In the genomic region with DNA sequence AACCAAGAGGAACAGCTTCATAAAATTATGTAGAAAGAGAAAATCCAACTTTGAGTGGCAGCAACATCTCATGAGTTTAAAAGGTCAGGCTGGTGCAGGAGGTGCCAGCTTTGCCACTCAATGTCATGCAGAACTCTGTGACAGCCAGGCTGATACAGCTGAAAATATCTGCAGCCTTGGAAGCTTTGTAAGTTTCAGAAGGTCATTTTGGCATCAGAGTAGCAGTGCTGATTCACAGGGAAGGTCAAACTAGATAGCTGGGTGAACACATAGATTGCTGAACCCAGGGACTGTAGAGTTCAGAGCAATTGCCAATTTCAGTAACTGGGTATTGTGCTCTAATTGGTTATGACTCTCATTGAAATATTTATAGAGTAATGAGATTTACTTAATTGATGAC, we compare ENCODE assay signal across 15 mouse cellular contexts. TPM values are rescaled to one million over a fixed set of nuclear protein-coding genes. Genes with fewer than 3 reads are reported as not detected.
DNase-seq lines count a peak whose midpoint lies in the region; ATAC-seq and TF ChIP-seq lines count a peak whose summit lies in the region.
"Had no signal": no experiment of that assay in that cellular context is flagged by ENCODE, and none has a peak within 500 bp of the region (broad histone marks: within the 10 kb centered on the region; RNA-seq: fewer than 3 reads in every experiment).

No protein-coding gene starts in this region.

- DNase-seq in gastrocnemius, adult 2 months: peak; percentile 67
- DNase-seq in gastrocnemius, postnatal 36 days: no peak
- peak; percentile 18 for DNase-seq in testis, postnatal 14 days (ENCODE audit: low spot score)
- DNase-seq in testis, postnatal 10 days (ENCODE audit: low spot score): no peak
- peak; percentile 85 for DNase-seq in heart, postnatal 0 days (ENCODE audit: low spot score)
- no peak for DNase-seq in layer of hippocampus, postnatal 25 days (ENCODE audit: extremely low spot score in 1 of 2, low spot score in 1 of 2)
- DNase-seq in forebrain, postnatal 0 days: no peak
- DNase-seq: kidney, adult 18-20 months; right cerebral cortex, postnatal 14 days had no signal

- H3K36me3 ChIP-seq in heart, postnatal 0 days (replicated peaks; ENCODE audit: control insufficient read depth, insufficient read depth, low read length): no peaks in the 10 kb centered on the region
- H3K36me3 ChIP-seq in forebrain, postnatal 0 days (ENCODE audit: insufficient read depth): no peaks in the 10 kb centered on the region
- H3K36me3 ChIP-seq: embryonic facial prominence, embryonic 10.5 days; limb, embryonic 13.5 days; midbrain, embryonic 10.5 days had no signal

- H3K9ac ChIP-seq in heart, postnatal 0 days (replicated peaks; ENCODE audit: low read depth, low read length): no peak overlapping the region
- H3K9ac ChIP-seq in forebrain, postnatal 0 days: no peak overlapping the region
- H3K9ac ChIP-seq: limb, embryonic 13.5 days had no signal

- peak; percentile 68 for TF ChIP-seq EP300 in heart, postnatal 0 days (IDR thresholded peaks at IDR 0.05; ENCODE audit: low read depth)

- peak; percentile 88 for ATAC-seq in heart, postnatal 0 days (ENCODE audit: insufficient read depth, low read depth)
- no peak for ATAC-seq in forebrain, postnatal 0 days
- ATAC-seq in granulocyte monocyte progenitor cell, adult 5-6 weeks (replicated peaks; ENCODE audit: poor library complexity, severe bottlenecking): no peak

- H3K4me1 ChIP-seq in heart, postnatal 0 days (ENCODE audit: control insufficient read depth, insufficient read depth): peaks cover 54% of the 10 kb centered on the region
- no peaks in the 10 kb centered on the region for H3K4me1 ChIP-seq in forebrain, postnatal 0 days (ENCODE audit: insufficient read depth)

- TF ChIP-seq CTCF in gastrocnemius, adult 2 months (IDR thresholded peaks at IDR 0.05): no peak
- TF ChIP-seq CTCF in heart, postnatal 0 days (IDR thresholded peaks at IDR 0.05; ENCODE audit: low read depth): no peak
- TF ChIP-seq CTCF in forebrain, postnatal 0 days (IDR thresholded peaks at IDR 0.05; ENCODE audit: low read depth): no peak

- no peaks in the 10 kb centered on the region for H3K9me3 ChIP-seq in heart, postnatal 0 days (replicated peaks; ENCODE audit: control insufficient read depth, low read length)
- no peaks in the 10 kb centered on the region for H3K9me3 ChIP-seq in forebrain, postnatal 0 days (ENCODE audit: low read length)
- H3K9me3 ChIP-seq: embryonic facial prominence, embryonic 10.5 days; limb, embryonic 13.5 days; midbrain, embryonic 10.5 days had no signal

- H3K27ac ChIP-seq in gastrocnemius, adult 2 months: peak overlapping the region; percentile 99
- H3K27ac ChIP-seq in heart, postnatal 0 days (ENCODE audit: low read depth): peak overlapping the region; percentile 88
- H3K27ac ChIP-seq in forebrain, postnatal 0 days (ENCODE audit: low read depth, low read length): no peak overlapping the region
- H3K27ac ChIP-seq: limb, embryonic 13.5 days; midbrain, embryonic 10.5 days had no signal

- peak overlapping the region; percentile 54 for H3K4me3 ChIP-seq in gastrocnemius, adult 2 months
- no peak overlapping the region for H3K4me3 ChIP-seq in heart, postnatal 0 days (ENCODE audit: low read depth, low read length)
- H3K4me3 ChIP-seq in forebrain, postnatal 0 days (ENCODE audit: low read depth, low read length): no peak overlapping the region
- H3K4me3 ChIP-seq: embryonic facial prominence, embryonic 10.5 days; layer of hippocampus, adult 2 months; limb, embryonic 13.5 days; midbrain, embryonic 10.5 days had no signal

- no peaks in the 10 kb centered on the region for H3K27me3 ChIP-seq in heart, postnatal 0 days (ENCODE audit: control insufficient read depth, insufficient read depth, low read length)
- no peaks in the 10 kb centered on the region for H3K27me3 ChIP-seq in forebrain, postnatal 0 days (ENCODE audit: insufficient read depth, low read length)
- H3K27me3 ChIP-seq: limb, embryonic 13.5 days; Patski had no signal

- intact Hi-C loops in gastrocnemius, adult 2 months (cut with DNase I): no loop called here
- intact Hi-C loops in gastrocnemius, postnatal 36 days (cut with DNase I): loop anchor here (5.0 kb wide), 1 partner anchor 97 kb away; no protein-coding TSS in a partner anchor

- no peak overlapping the region for H3K4me2 ChIP-seq in heart, postnatal 0 days (ENCODE audit: low read depth, low read length)
- H3K4me2 ChIP-seq in forebrain, postnatal 0 days (ENCODE audit: low read depth): no peak overlapping the region
- H3K4me2 ChIP-seq: limb, embryonic 13.5 days had no signal

RNA-seq across cellular contexts. Expression of gene Mbnl1, which starts 42.8 kb away (rescaled TPM):
- 100 to 1,000 TPM; 495 to 592 TPM for total RNA-seq in gastrocnemius, adult 2 months (2021)
- total RNA-seq in gastrocnemius, postnatal 36 days (2021): 100 to 1,000 TPM; 423 to 480 TPM
- total RNA-seq in heart, postnatal 0 days (2014; rRNA removed; ENCODE audit: low replicate concordance): 94.9 and 140 TPM in 2 replicates
- 70.7 and 70.8 TPM in 2 replicates for polyA plus RNA-seq in heart, postnatal 0 days (2015; fragmentation: Nextera tagmentation; extraction: Ambion mirVana)
- 100 to 1,000 TPM; 113 to 125 TPM for total RNA-seq in layer of hippocampus, postnatal 25 days (2021)
- total RNA-seq in forebrain, postnatal 0 days (2014; rRNA removed): 73.6 and 84.7 TPM in 2 replicates
- polyA plus RNA-seq in forebrain, postnatal 0 days (2015; fragmentation: Nextera tagmentation; extraction: Ambion mirVana): 35.1 and 42.7 TPM in 2 replicates
- 464 and 485 TPM in 2 replicates for total RNA-seq in granulocyte monocyte progenitor cell, adult 5-6 weeks (2014; fragmentation: Nextera tagmentation)
- 524 and 651 TPM in 2 replicates for total RNA-seq in granulocyte monocyte progenitor cell, adult 5-6 weeks (2017)

Comparison
In these comparisons a context has a peak if more than half of its experiments do, and no peak if none do; other contexts are left out.
1. DNase-seq: peak in gastrocnemius, adult 2 months (single experiment), testis, postnatal 14 days (single experiment) and heart, postnatal 0 days (single experiment); none in gastrocnemius, postnatal 36 days (0 of 2), testis, postnatal 10 days (single experiment), layer of hippocampus, postnatal 25 days (0 of 2) and forebrain, postnatal 0 days (single experiment).